Mouse (Mus musculus) layer of hippocampus, postnatal 36 days (tissue): ENCODE measurements around the gene Prss22. TPM values are rescaled to one million over a fixed set of nuclear protein-coding genes. Genes with fewer than 3 reads are reported as not detected.
"Not testable (repeated sequence)": the region's sequence is repeated elsewhere in the genome, so short reads cannot be mapped to it uniquely, and the experiment has no call there.

Experiments
- DNase-seq, 2 experiments: peaks; one replicate each; pipeline ENCODE4 v3.0.0; 2022
- total RNA-seq, 2 experiments: library from RNA; stranded (reverse); gene quantifications; 2 replicates each; pipeline ENCODE4 v1.2.3; 2021

Gene Prss22
- total RNA-seq, 2 experiments from 2014 or later: not detected

GRCm38 (mm10) chr17:23994667-23995066, 3.2 kb downstream of the Prss22 start:
- DNase-seq: no peak

- DNase-seq: peak; percentile 87 to 93
Measured at GRCm38 (mm10) chr17:23993559-23994428, 4.1 kb downstream of the Prss22 start.

- no peak for DNase-seq
Measured at GRCm38 (mm10) chr17:23992789-23993553, 4.9 kb downstream of the Prss22 start.

GRCm38 (mm10) chr17:23989802-23990201, 8.1 kb downstream of the Prss22 start:
- DNase-seq: no peak

GRCm38 (mm10) chr17:23984989-23985388, 12.9 kb downstream of the Prss22 start:
- no peak for DNase-seq

GRCm38 (mm10) chr17:23982912-23983311, 15.0 kb downstream of the Prss22 start:
- DNase-seq: no peak

GRCm38 (mm10) chr17:23980297-23980909, 17.5 kb downstream of the Prss22 start, which contains the start of gene Prss30:
TSS of gene Prss30 (minus strand) at chr17:23980566.
- no peak for DNase-seq

- DNase-seq: no peak
Measured at GRCm38 (mm10) chr17:23979471-23979870, 18.4 kb downstream of the Prss22 start.

GRCm38 (mm10) chr17:23976665-23977064, 21.2 kb downstream of the Prss22 start:
- DNase-seq: no peak

GRCm38 (mm10) chr17:23971315-23971714, 26.6 kb downstream of the Prss22 start:
- DNase-seq: no peak

GRCm38 (mm10) chr17:23969231-23969630, 28.7 kb downstream of the Prss22 start:
- DNase-seq: peak; percentile 52 to 57

- no peak for DNase-seq
Measured at GRCm38 (mm10) chr17:23968780-23969179, 29.1 kb downstream of the Prss22 start.

- no peak for DNase-seq
Measured at GRCm38 (mm10) chr17:23966658-23967401, 31.1 kb downstream of the Prss22 start.

GRCm38 (mm10) chr17:23965805-23966425, 32.0 kb downstream of the Prss22 start:
- peak; percentile 22 to 26 for DNase-seq

GRCm38 (mm10) chr17:23961573-23962122, 36.3 kb downstream of the Prss22 start:
- DNase-seq: no peak

GRCm38 (mm10) chr17:23960084-23960738, 37.7 kb downstream of the Prss22 start:
- DNase-seq: peak; percentile 75 to 77

- no peak for DNase-seq
Measured at GRCm38 (mm10) chr17:23955174-23955573, 42.7 kb downstream of the Prss22 start, which contains the start of gene Sbpl. TSS of gene Sbpl (minus strand) at chr17:23955274.

GRCm38 (mm10) chr17:23950828-23951227, 47.1 kb downstream of the Prss22 start:
- DNase-seq: not testable (repeated sequence)

GRCm38 (mm10) chr17:23949068-23949467, 48.8 kb downstream of the Prss22 start:
- no peak for DNase-seq

- DNase-seq: not testable (repeated sequence)
Measured at GRCm38 (mm10) chr17:23947486-23947885, 50.4 kb downstream of the Prss22 start.
